Mouse (Mus musculus): ENCODE results near the gene Ankk1.

GRCm38 (mm10) chr9:49365763-49366162 lies 61.1 kb downstream of the Ankk1 start:
- no peak for TF ChIP-seq POLR2A (IDR thresholded peaks at IDR 0.05; ENCODE audit: extremely low read depth, insufficient read depth, low read length)
- TF ChIP-seq CTCF (IDR thresholded peaks at IDR 0.05; ENCODE audit: low read depth, low read length) = no peak
